Mouse (Mus musculus) ES-E14 (cell line): Measurements from ENCODE around the gene Borcs5.

Experiments used
- HCFC1 ChIP-seq: IDR thresholded peaks from 2 replicates; pipeline ENCODE4 v1.6.1; 2012; ENCODE audit warnings: low read length, inconsistent platforms, borderline replicate concordance; ENCODE audit not compliant: insufficient read depth
- MAFK ChIP-seq: IDR thresholded peaks from 2 replicates; pipeline ENCODE4 v1.6.1; 2014; ENCODE audit warnings: mild to moderate bottlenecking, low read depth, low read length, inconsistent platforms; ENCODE audit not compliant: insufficient read depth
- ZC3H11A ChIP-seq: IDR thresholded peaks from 2 replicates; pipeline ENCODE4 v1.6.1; 2012; ENCODE audit warnings: low read depth, mild to moderate bottlenecking, inconsistent platforms, low read length, borderline replicate concordance

- no peak for TF ChIP-seq ZC3H11A
- no peak for TF ChIP-seq HCFC1
- no peak for TF ChIP-seq MAFK
Observed at GRCm38 (mm10) chr6:134722906-134723305, 83.6 kb downstream of the Borcs5 start.
